Mouse (Mus musculus) liver, embryonic 14.5 days (tissue): ENCODE measurements around the gene Mogat2.

Experiments used
- CTCF ChIP-seq: IDR thresholded peaks from 2 replicates; pipeline ENCODE4 v1.5.1; 2016; ENCODE audit warnings: antibody characterized with exemption, low read depth, control low read depth
- EP300 ChIP-seq: IDR thresholded peaks from 2 replicates; pipeline ENCODE4 v1.6.1; 2016; ENCODE audit warnings: antibody characterized with exemption, low read depth

GRCm38 (mm10) chr7:99287287-99287686, 48.9 kb upstream of the Mogat2 start:
- TF ChIP-seq CTCF (no peak), EP300 (no peak)
